Mouse (Mus musculus): ENCODE data around the gene C8a. TPM values are rescaled to one million over a fixed set of nuclear protein-coding genes. Genes with fewer than 3 reads are reported as not detected.

C8a gene
- polyA plus RNA-seq, 1 experiment from 2014 or later, result not detected

GRCm38 (mm10) chr4:104828939-104829338 is 47.3 kb downstream of the C8a start:
- Histone ChIP-seq H3K9me3 (ENCODE audit: control insufficient read depth, low read length) (no peaks in the 10 kb centered on the region), H3K4me3 (ENCODE audit: low read depth, low read length) (no peak overlapping the region), H3K36me3 (ENCODE audit: control insufficient read depth, insufficient read depth, low read length) (no peaks in the 10 kb centered on the region), H3K27me3 (ENCODE audit: control insufficient read depth, insufficient read depth, low read length) (no peaks in the 10 kb centered on the region), H3K27ac (replicated peaks; ENCODE audit: low read depth, low read length) (no peak overlapping the region), H3K4me1 (ENCODE audit: control insufficient read depth, insufficient read depth, low read length) (no peaks in the 10 kb centered on the region), H3K9ac (ENCODE audit: low read length) (no peak overlapping the region), H3K4me2 (ENCODE audit: low read depth, severe bottlenecking) (no peak overlapping the region)
- WGBS, result 79% methylated on average over 5 of the region's 5 CpGs
- ATAC-seq (ENCODE audit: insufficient number of reproducible peaks, low FRiP score, low TSS enrichment, low read depth) (no peak), DNase-seq (ENCODE audit: low spot score) (no peak)

- Histone ChIP-seq H3K4me2 (ENCODE audit: low read depth, severe bottlenecking) (no peak overlapping the region), H3K36me3 (ENCODE audit: control insufficient read depth, insufficient read depth, low read length) (no peaks in the 10 kb centered on the region), H3K9me3 (ENCODE audit: control insufficient read depth, low read length) (no peaks in the 10 kb centered on the region), H3K4me1 (ENCODE audit: control insufficient read depth, insufficient read depth, low read length) (no peaks in the 10 kb centered on the region), H3K4me3 (ENCODE audit: low read depth, low read length) (no peak overlapping the region), H3K9ac (ENCODE audit: low read length) (no peak overlapping the region), H3K27me3 (ENCODE audit: control insufficient read depth, insufficient read depth, low read length) (no peaks in the 10 kb centered on the region), H3K27ac (replicated peaks; ENCODE audit: low read depth, low read length) (no peak overlapping the region)
- DNase-seq (ENCODE audit: low spot score), result no peak
- no peak for ATAC-seq (ENCODE audit: insufficient number of reproducible peaks, low FRiP score, low TSS enrichment, low read depth)
- WGBS, result 78% methylated on average over 7 of the region's 7 CpGs
Observed at GRCm38 (mm10) chr4:104824381-104825077, 51.7 kb downstream of the C8a start.

- no peak overlapping the region for H3K27ac ChIP-seq (replicated peaks; ENCODE audit: low read depth, low read length)
- no peaks in the 10 kb centered on the region for H3K27me3 ChIP-seq (ENCODE audit: control insufficient read depth, insufficient read depth, low read length)
- H3K4me3 ChIP-seq (ENCODE audit: low read depth, low read length), result no peak overlapping the region
- DNase-seq (ENCODE audit: low spot score) (no peak), ATAC-seq (ENCODE audit: insufficient number of reproducible peaks, low FRiP score, low TSS enrichment, low read depth) (no peak)
- WGBS, result 87% methylated on average over 4 of the region's 4 CpGs
- H3K4me2 ChIP-seq (ENCODE audit: low read depth, severe bottlenecking), result no peak overlapping the region
- H3K36me3 ChIP-seq (ENCODE audit: control insufficient read depth, insufficient read depth, low read length), result no peaks in the 10 kb centered on the region
- no peaks in the 10 kb centered on the region for H3K9me3 ChIP-seq (ENCODE audit: control insufficient read depth, low read length)
- no peak overlapping the region for H3K9ac ChIP-seq (ENCODE audit: low read length)
- no peaks in the 10 kb centered on the region for H3K4me1 ChIP-seq (ENCODE audit: control insufficient read depth, insufficient read depth, low read length)
Observed at GRCm38 (mm10) chr4:104823597-104824101, 52.5 kb downstream of the C8a start.

GRCm38 (mm10) chr4:104819891-104820290 is 56.3 kb downstream of the C8a start:
- H3K27ac ChIP-seq (replicated peaks; ENCODE audit: low read depth, low read length), result no peak overlapping the region
- no peaks in the 10 kb centered on the region for H3K9me3 ChIP-seq (ENCODE audit: control insufficient read depth, low read length)
- H3K4me1 ChIP-seq (ENCODE audit: control insufficient read depth, insufficient read depth, low read length), result no peaks in the 10 kb centered on the region
- DNase-seq (ENCODE audit: low spot score) (no peak), ATAC-seq (ENCODE audit: insufficient number of reproducible peaks, low FRiP score, low TSS enrichment, low read depth) (no peak)
- 72% methylated on average over 4 of the region's 4 CpGs for WGBS
- no peaks in the 10 kb centered on the region for H3K36me3 ChIP-seq (ENCODE audit: control insufficient read depth, insufficient read depth, low read length)
- no peak overlapping the region for H3K9ac ChIP-seq (ENCODE audit: low read length)
- H3K27me3 ChIP-seq (ENCODE audit: control insufficient read depth, insufficient read depth, low read length), result no peaks in the 10 kb centered on the region
- H3K4me3 ChIP-seq (ENCODE audit: low read depth, low read length), result no peak overlapping the region
- H3K4me2 ChIP-seq (ENCODE audit: low read depth, severe bottlenecking), result no peak overlapping the region

GRCm38 (mm10) chr4:104818986-104819385 is 57.2 kb downstream of the C8a start:
- H3K9ac ChIP-seq (ENCODE audit: low read length), result no peak overlapping the region
- H3K9me3 ChIP-seq (ENCODE audit: control insufficient read depth, low read length), result no peaks in the 10 kb centered on the region
- no peak overlapping the region for H3K4me3 ChIP-seq (ENCODE audit: low read depth, low read length)
- no peaks in the 10 kb centered on the region for H3K36me3 ChIP-seq (ENCODE audit: control insufficient read depth, insufficient read depth, low read length)
- DNase-seq (ENCODE audit: low spot score) (no peak), ATAC-seq (ENCODE audit: insufficient number of reproducible peaks, low FRiP score, low TSS enrichment, low read depth) (no peak)
- no peaks in the 10 kb centered on the region for H3K27me3 ChIP-seq (ENCODE audit: control insufficient read depth, insufficient read depth, low read length)
- no peak overlapping the region for H3K27ac ChIP-seq (replicated peaks; ENCODE audit: low read depth, low read length)
- WGBS, result 59% methylated on average over 4 of the region's 4 CpGs
- H3K4me2 ChIP-seq (ENCODE audit: low read depth, severe bottlenecking), result no peak overlapping the region
- no peaks in the 10 kb centered on the region for H3K4me1 ChIP-seq (ENCODE audit: control insufficient read depth, insufficient read depth, low read length)

- DNase-seq (ENCODE audit: low spot score) (no peak), ATAC-seq (ENCODE audit: insufficient number of reproducible peaks, low FRiP score, low TSS enrichment, low read depth) (no peak)
- Histone ChIP-seq H3K9ac (ENCODE audit: low read length) (no peak overlapping the region), H3K4me2 (ENCODE audit: low read depth, severe bottlenecking) (no peak overlapping the region), H3K4me1 (ENCODE audit: control insufficient read depth, insufficient read depth, low read length) (no peaks in the 10 kb centered on the region), H3K27me3 (ENCODE audit: control insufficient read depth, insufficient read depth, low read length) (no peaks in the 10 kb centered on the region), H3K27ac (replicated peaks; ENCODE audit: low read depth, low read length) (no peak overlapping the region), H3K36me3 (ENCODE audit: control insufficient read depth, insufficient read depth, low read length) (no peaks in the 10 kb centered on the region), H3K9me3 (ENCODE audit: control insufficient read depth, low read length) (no peaks in the 10 kb centered on the region), H3K4me3 (ENCODE audit: low read depth, low read length) (no peak overlapping the region)
- 41% methylated on average over 2 of the region's 2 CpGs for WGBS
Observed at GRCm38 (mm10) chr4:104817509-104817908, 58.7 kb downstream of the C8a start.

GRCm38 (mm10) chr4:104816519-104817232 is 59.5 kb downstream of the C8a start:
- DNase-seq (ENCODE audit: low spot score) (no peak), ATAC-seq (ENCODE audit: insufficient number of reproducible peaks, low FRiP score, low TSS enrichment, low read depth) (no peak)
- no peak overlapping the region for H3K4me2 ChIP-seq (ENCODE audit: low read depth, severe bottlenecking)
- no peak overlapping the region for H3K9ac ChIP-seq (ENCODE audit: low read length)
- H3K4me3 ChIP-seq (ENCODE audit: low read depth, low read length), result no peak overlapping the region
- H3K36me3 ChIP-seq (ENCODE audit: control insufficient read depth, insufficient read depth, low read length), result no peaks in the 10 kb centered on the region
- H3K9me3 ChIP-seq (ENCODE audit: control insufficient read depth, low read length), result no peaks in the 10 kb centered on the region
- no peaks in the 10 kb centered on the region for H3K4me1 ChIP-seq (ENCODE audit: control insufficient read depth, insufficient read depth, low read length)
- no peak overlapping the region for H3K27ac ChIP-seq (replicated peaks; ENCODE audit: low read depth, low read length)
- WGBS, result 85% methylated on average over 4 of the region's 4 CpGs
- no peaks in the 10 kb centered on the region for H3K27me3 ChIP-seq (ENCODE audit: control insufficient read depth, insufficient read depth, low read length)

- DNase-seq (ENCODE audit: low spot score) (no peak), ATAC-seq (ENCODE audit: insufficient number of reproducible peaks, low FRiP score, low TSS enrichment, low read depth) (no peak)
- 85% methylated on average over 2 of the region's 2 CpGs for WGBS
- H3K4me2 ChIP-seq (ENCODE audit: low read depth, severe bottlenecking), result no peak overlapping the region
- no peaks in the 10 kb centered on the region for H3K27me3 ChIP-seq (ENCODE audit: control insufficient read depth, insufficient read depth, low read length)
- H3K27ac ChIP-seq (replicated peaks; ENCODE audit: low read depth, low read length), result no peak overlapping the region
- no peak overlapping the region for H3K4me3 ChIP-seq (ENCODE audit: low read depth, low read length)
- H3K9me3 ChIP-seq (ENCODE audit: control insufficient read depth, low read length), result no peaks in the 10 kb centered on the region
- H3K4me1 ChIP-seq (ENCODE audit: control insufficient read depth, insufficient read depth, low read length), result no peaks in the 10 kb centered on the region
- no peak overlapping the region for H3K9ac ChIP-seq (ENCODE audit: low read length)
- H3K36me3 ChIP-seq (ENCODE audit: control insufficient read depth, insufficient read depth, low read length), result no peaks in the 10 kb centered on the region
Observed at GRCm38 (mm10) chr4:104813617-104814016, 62.6 kb downstream of the C8a start.
